Mouse (Mus musculus) adrenal gland (tissue): ENCODE measurements around the gene Olfr376.

ENCODE experiments used
- intact Hi-C: fragments of 180-260 bp; cut with DNase I; formaldehyde crosslinking; loops from one replicate; pipeline ENCODE4 v1.15.1; 2025
- long read RNA-seq, 2 experiments: library from polyadenylated mRNA; unstranded; transcript quantifications; one replicate each; pipeline ENCODE4 v2.0.0; 2020; ENCODE audit warnings: borderline replicate concordance in 1 of 2; ENCODE audit not compliant: insufficient replicate concordance in 1 of 2

Gene Olfr376
- long read RNA-seq, experiment 1: 0 reads
- long read RNA-seq, experiment 2: 0 reads

DNA sequence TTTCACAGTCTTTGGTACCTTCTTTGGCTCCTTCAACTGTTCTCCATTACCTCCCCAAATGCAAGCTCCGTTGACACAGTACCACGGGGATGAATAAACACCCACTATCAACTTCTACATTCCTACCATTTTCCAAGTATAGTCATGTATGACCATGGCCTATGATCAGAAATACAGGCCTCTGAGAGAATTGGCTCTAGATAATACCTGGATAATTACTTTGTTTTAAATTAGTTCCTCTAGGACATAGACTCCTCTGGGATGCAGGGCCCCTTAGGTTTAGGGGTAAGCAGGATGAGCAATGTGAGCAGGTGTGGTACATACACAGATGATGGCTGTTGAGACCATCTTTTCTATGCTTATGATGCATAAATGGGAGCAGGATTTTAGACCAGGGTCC, at the start of gene Olfr376:
Gene Olfr376, plus strand, starts transcription at position 301 of the 400 bp plus-strand sequence.
- intact Hi-C loops: no loop called here

GRCm38 (mm10) chr11:73323906-73324830, 46.9 kb upstream of the Olfr376 start:
- intact Hi-C loops: no loop called here

DNA sequence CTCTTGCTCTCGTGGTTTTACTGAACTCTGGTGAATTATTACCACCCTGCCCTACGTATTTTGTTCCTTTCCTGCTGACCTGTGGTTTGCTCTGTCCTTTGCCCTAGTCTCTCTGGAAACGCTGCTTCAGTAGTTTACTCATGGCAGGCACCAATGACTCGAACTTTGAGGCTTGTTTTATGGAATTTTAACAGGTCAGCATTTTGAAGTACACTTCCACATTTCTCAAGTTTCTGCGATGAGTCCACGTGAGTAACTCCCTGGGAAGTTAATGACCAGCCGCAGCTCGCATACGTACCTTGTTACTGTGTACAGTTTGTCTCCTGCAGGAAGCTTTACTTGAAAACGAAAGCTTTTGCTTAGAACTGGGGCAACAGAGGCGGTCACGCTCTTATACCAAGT, 44.6 kb upstream of the Olfr376 start:
- intact Hi-C loops: no loop called here

GRCm38 (mm10) chr11:73327361-73327760, 43.7 kb upstream of the Olfr376 start:
- intact Hi-C loops: no loop called here

DNA sequence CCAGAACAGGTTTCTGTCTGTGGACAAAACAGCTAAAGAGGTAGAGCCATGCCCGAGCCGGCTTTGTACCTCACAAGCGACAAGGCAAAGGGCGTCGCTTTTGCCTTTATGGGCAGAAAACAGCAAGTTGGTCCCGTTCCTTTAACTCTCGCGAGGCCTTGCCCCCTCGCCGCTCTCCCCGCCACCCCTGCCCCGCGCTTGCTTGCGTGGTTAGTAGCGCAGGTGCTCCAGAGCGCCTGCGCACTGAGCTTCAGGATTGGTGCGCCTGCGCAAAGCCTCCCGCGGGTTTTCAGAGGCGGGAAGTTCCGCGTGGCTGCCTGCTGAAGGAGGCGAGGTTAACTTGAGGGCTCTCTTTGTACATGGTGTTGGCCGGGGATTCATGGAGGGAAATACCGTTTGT, 41.6 kb upstream of the Olfr376 start, which contains the start of the genes Aspa, Gm49340 and Spata22:
Gene Aspa, minus strand, starts transcription at position 155 of the 400 bp plus-strand sequence.
Gene Gm49340, plus strand, starts transcription at position 300 of the 400 bp plus-strand sequence.
Gene Spata22, plus strand, starts transcription at position 300 of the 400 bp plus-strand sequence.
- intact Hi-C loops: no loop called here

- intact Hi-C loops: no loop called here
Measured at GRCm38 (mm10) chr11:73333357-73333756, 37.7 kb upstream of the Olfr376 start.

DNA sequence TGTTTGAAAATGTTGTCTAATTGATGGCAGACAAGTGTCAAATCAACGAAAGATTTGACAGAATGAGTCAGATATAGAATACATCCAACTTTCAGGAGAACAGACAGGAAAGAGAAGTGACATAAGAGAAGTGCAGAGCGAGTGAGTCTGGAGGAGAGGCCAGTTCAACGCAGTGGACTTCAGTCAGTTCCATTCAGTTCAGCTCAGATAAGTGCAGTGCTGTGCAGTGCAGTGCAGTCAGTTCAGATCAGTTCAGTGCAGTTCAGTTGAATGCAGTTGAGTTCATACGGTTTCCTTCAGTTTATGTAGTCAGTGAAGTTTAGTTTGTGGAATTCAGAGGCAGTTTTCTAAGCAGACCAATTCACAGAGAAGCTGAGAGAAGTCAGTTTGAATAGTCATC, 34.1 kb upstream of the Olfr376 start:
- intact Hi-C loops: no loop called here

GRCm38 (mm10) chr11:73350483-73350882, 20.6 kb upstream of the Olfr376 start, which contains the start of gene Olfr20:
Gene Olfr20 (plus strand): TSS chr11:73350783.
- intact Hi-C loops: no loop called here

- intact Hi-C loops: no loop called here
Measured at GRCm38 (mm10) chr11:73395374-73395773, 24.3 kb downstream of the Olfr376 start.

- intact Hi-C loops: no loop called here
Measured at GRCm38 (mm10) chr11:73399514-73399913, 28.5 kb downstream of the Olfr376 start, which contains the start of gene Olfr1. Gene Olfr1 (minus strand): TSS chr11:73399614.
